Mouse (Mus musculus): Measurements from ENCODE around the gene Aldh16a1.
"Not testable (repeated sequence)": the region's sequence is repeated elsewhere in the genome, so short reads cannot be mapped to it uniquely, and the experiment has no call there.

The Aldh16a1 gene

GRCm38 (mm10) chr7:45119780-45120709, 34.3 kb downstream of the Aldh16a1 start:
- in situ Hi-C loops (cut with MboI, MseI), result loop anchor here in 1 of 2 experiments (5.0 kb wide), 1 partner anchor 268 kb away; no protein-coding TSS in a partner anchor

- in situ Hi-C loops (cut with MboI, MseI), result no loop called here
Observed at GRCm38 (mm10) chr7:45118336-45118735, 36.0 kb downstream of the Aldh16a1 start.

DNA sequence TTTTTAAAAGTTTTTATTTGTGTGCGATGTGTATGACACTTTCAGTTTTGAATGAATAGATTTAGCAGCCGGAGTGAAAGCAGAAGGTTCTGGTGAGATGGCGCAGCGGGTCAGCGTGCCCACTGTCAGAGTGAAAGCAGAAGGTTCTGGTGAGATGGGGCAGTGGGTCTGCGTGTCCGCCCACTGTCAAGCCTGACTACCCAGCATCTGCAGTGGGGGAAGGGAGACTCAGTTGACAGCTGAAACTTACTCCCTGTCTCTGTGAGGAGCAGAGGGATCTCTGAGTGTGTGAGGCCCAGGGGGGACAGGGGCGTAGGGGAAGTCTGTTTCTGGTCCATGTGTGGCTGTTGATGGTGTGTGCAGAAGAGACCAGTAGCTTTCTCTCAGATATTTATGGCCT, 36.8 kb downstream of the Aldh16a1 start:
- in situ Hi-C loops (cut with MboI, MseI), result no loop called here

DNA sequence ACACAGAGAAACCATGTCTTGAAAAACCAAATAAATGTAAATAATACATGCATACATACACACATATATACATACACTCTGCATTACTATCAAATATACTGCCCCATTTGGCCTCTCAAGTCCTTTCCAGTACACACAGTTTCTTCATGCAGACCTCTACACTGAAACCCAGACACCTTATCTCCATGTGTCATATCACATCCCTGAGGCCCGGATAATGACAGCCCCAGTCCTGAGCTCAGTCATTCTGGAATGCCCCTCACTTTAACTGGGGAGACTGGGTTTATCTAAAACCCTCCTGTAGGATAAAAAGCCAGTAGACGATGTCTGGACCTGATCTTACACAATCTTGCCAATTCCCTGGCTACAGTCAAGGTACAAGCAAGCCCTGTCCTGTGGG, 40.9 kb downstream of the Aldh16a1 start:
- in situ Hi-C loops (cut with MboI, MseI), result no loop called here

DNA sequence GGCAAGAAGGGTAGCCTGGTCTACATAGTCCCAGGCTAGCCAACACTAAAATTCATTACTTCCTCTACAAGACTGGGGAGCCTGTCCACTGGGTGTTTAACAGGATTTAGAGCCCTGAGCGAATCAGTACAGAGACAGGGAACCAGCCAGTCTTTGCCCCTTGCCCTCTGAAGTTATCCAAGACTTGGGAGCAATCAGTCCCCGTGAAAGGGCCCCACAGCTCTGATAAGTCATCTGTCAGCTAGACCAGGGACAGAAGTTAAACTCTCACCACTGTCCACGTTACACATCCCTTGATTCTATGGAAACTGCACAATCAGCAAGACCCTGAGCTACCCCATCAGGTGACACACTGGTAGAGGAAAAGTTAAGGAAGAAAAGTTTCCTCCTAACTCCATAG, 41.9 kb downstream of the Aldh16a1 start:
- in situ Hi-C loops (cut with MboI, MseI), result no loop called here

- in situ Hi-C loops (cut with MboI, MseI), result no loop called here
Observed at GRCm38 (mm10) chr7:45111940-45112339, 42.4 kb downstream of the Aldh16a1 start.

- in situ Hi-C loops (cut with MboI, MseI), result not testable (repeated sequence)
Observed at GRCm38 (mm10) chr7:45110089-45110488, 44.3 kb downstream of the Aldh16a1 start.

GRCm38 (mm10) chr7:45107052-45107645, 47.2 kb downstream of the Aldh16a1 start:
- in situ Hi-C loops (cut with MboI, MseI), result no loop called here

DNA sequence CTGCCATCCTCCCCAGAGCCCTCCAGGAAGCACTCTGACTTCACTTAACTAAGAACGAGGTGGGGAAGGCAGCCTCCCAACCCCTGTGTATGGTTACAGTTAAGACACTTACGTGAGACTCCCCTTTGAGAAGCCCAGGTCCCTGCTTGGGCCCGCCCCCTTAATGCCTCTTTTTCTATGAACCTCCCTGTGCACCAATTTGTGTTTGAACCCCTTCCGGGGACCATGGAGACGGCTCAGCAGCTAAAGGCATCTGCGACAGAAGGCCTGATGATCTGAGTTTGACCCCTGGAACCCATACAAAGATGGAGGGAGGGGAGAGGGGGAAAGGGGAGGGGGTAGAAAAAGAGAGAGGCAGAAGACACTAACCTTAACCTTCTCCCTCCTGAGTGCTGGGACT, 47.9 kb downstream of the Aldh16a1 start:
- in situ Hi-C loops (cut with MboI, MseI), result no loop called here

- in situ Hi-C loops (cut with MboI, MseI), result no loop called here
Observed at GRCm38 (mm10) chr7:45105491-45105890, 48.9 kb downstream of the Aldh16a1 start.

- in situ Hi-C loops (cut with MboI, MseI), result no loop called here
Observed at GRCm38 (mm10) chr7:45104941-45105340, 49.4 kb downstream of the Aldh16a1 start.

GRCm38 (mm10) chr7:45103652-45104180, 50.7 kb downstream of the Aldh16a1 start, which contains the start of gene Fcgrt:
Gene Fcgrt (minus strand): TSS chr7:45103851.
- in situ Hi-C loops (cut with MboI, MseI), result no loop called here

- in situ Hi-C loops (cut with MboI, MseI), result no loop called here
Observed at GRCm38 (mm10) chr7:45102940-45103585, 51.3 kb downstream of the Aldh16a1 start.

DNA sequence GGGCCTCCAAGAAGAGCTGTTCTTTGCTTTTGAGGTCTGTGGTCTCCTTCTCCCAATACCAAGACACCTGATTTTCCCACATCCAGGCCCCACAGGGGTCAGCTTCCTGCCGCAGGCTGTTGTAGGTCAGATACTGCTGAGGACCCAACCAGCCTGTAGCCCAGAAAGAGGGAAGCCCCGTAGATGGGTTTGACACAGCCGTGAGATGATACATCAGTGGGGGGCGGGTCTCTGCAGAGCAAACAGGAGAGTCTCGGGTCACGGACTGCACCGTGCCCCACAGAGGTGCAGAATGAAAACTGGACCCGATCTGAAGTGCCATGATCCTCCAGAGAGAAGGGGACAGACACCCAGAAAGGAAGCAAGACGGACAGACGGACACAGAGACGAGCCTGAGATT, 51.9 kb downstream of the Aldh16a1 start:
- in situ Hi-C loops (cut with MboI, MseI), result no loop called here

GRCm38 (mm10) chr7:45100046-45100445, 54.3 kb downstream of the Aldh16a1 start:
- in situ Hi-C loops (cut with MboI, MseI), result no loop called here

- in situ Hi-C loops (cut with MboI, MseI), result no loop called here
Observed at GRCm38 (mm10) chr7:45098541-45099240, 55.7 kb downstream of the Aldh16a1 start.

DNA sequence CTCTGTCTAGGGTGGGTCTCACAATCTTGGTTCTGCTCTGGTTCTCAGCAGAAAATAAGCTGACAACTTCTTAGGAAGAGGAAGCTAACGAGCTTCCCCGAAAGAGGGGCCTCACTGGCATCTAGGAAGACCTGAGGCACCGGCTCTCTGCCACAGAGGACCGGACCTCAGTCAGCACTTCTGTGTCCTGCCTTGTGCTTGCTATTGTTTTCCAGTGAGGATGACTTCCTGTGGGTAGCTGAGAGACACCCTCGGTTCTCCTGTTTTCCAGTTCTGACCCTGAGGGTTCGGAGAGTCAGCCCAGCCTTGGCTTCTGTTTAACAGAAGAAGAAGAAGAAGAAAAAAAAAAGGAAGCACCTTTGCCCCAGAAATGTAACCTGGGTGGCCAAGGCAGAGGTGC, 56.9 kb downstream of the Aldh16a1 start:
- in situ Hi-C loops (cut with MboI, MseI), result no loop called here

DNA sequence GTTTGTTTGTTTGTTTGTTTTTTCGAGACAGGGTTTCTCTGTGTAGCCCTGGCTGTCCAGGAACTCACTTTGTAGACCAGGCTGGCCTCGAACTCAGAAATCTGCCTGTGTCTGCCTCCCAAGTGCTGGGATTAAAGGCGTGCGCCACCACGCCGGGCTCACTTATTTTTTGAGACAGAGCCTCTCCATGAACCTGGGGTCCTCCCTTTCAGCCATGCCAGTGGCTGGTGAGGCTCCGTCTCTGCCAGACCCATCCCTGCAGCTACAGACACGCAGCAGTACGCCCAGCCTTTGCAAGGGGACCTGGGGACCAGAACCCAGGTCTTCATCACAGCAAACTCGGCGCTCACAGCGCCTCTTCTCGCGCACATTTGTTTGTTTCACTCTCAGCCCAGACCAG, 58.4 kb downstream of the Aldh16a1 start:
- in situ Hi-C loops (cut with MboI, MseI), result not testable (repeated sequence)

- in situ Hi-C loops (cut with MboI, MseI), result no loop called here
Observed at GRCm38 (mm10) chr7:45095367-45095766, 59.0 kb downstream of the Aldh16a1 start.

- in situ Hi-C loops (cut with MboI, MseI), result no loop called here
Observed at GRCm38 (mm10) chr7:45094121-45094520, 60.3 kb downstream of the Aldh16a1 start.

GRCm38 (mm10) chr7:45093516-45093905, 60.9 kb downstream of the Aldh16a1 start:
- in situ Hi-C loops (cut with MboI, MseI), result no loop called here
